Mouse (Mus musculus): ENCODE results near the gene Gpcpd1. TPM values are rescaled to one million over a fixed set of nuclear protein-coding genes. Genes with fewer than 3 reads are reported as not detected.

The Gpcpd1 gene
- polyA plus RNA-seq (2017; shearing (Covaris generic)) = 96.3 TPM

GRCm38 (mm10) chr2:132587240-132587779, at the start of gene Gpcpd1:
Gpcpd1 (minus strand) TSS chr2:132587729.

Other genes with a start within 250 kb of the Gpcpd1 start
- gene Prokr2, start 202.3 kb downstream of the Gpcpd1 start, polyA plus RNA-seq (2017; shearing (Covaris generic)) = 0.28 TPM
- gene Shld1, start 99.2 kb upstream of the Gpcpd1 start, polyA plus RNA-seq (2017; shearing (Covaris generic)) = 32.7 TPM
- gene Chgb, start 193.5 kb upstream of the Gpcpd1 start, polyA plus RNA-seq (2017; shearing (Covaris generic)) = not detected
- 46.2 TPM for gene Trmt6, start 228.3 kb upstream of the Gpcpd1 start, polyA plus RNA-seq (2017; shearing (Covaris generic))
- gene Mcm8, start 228.4 kb upstream of the Gpcpd1 start, polyA plus RNA-seq (2017; shearing (Covaris generic)) = 2.2 TPM

Data from CD4-positive, CD25-positive, alpha-beta regulatory T cell (primary cell).